Mouse (Mus musculus): ENCODE results near the gene Zfhx3. TPM values are rescaled to one million over a fixed set of nuclear protein-coding genes. Genes with fewer than 3 reads are reported as not detected.

Zfhx3 gene
- polyA plus RNA-seq, 1 experiment = 6.6 TPM

DNA sequence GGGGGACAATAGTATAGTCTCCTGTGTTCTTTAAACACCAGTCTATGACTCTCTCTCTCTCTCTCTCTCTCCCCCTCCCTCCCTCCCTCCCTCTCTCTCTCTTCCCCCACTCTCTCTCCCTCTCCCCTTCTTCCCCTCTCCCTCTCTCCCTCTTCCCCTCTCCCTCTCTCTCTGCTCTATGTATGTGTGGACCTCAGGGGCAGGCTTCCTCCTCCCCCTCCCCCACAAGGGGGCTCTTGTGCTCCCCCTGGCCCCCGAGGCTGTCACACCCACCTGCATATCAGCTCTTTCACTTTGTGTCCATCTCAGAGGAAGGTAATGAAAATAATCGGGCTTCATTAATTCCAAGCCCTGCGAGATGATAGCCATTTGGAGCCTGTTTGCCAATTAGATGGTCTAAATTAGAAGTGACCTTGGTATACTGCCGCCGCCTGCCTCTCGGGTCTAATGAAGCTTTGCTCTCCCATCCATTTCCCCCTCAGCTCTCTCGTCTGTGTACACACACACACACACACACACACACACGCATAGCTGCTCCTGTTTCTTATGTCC, 995.5 kb downstream of the Zfhx3 start:
- WGBS = 90% methylated on average over 8 of the region's 8 CpGs
- no peak overlapping the region for H3K27ac ChIP-seq (ENCODE audit: control insufficient read depth, insufficient read depth, low read depth, low read length, poor library complexity)
- TF ChIP-seq POLR2A (IDR thresholded peaks at IDR 0.05; ENCODE audit: borderline replicate concordance, control insufficient read depth, low read depth, low read length) = no peak
- no peak for TF ChIP-seq CTCF (IDR thresholded peaks at IDR 0.05; ENCODE audit: control insufficient read depth, insufficient read depth, low read length)
- H3K4me1 ChIP-seq (ENCODE audit: control insufficient read depth, insufficient read depth, low read length) = no peaks in the 10 kb centered on the region
- no peak overlapping the region for H3K4me3 ChIP-seq (replicated peaks; ENCODE audit: control insufficient read depth, low read depth, low read length)

- TF ChIP-seq POLR2A (IDR thresholded peaks at IDR 0.05; ENCODE audit: borderline replicate concordance, control insufficient read depth, low read depth, low read length) = no peak
- TF ChIP-seq CTCF (IDR thresholded peaks at IDR 0.05; ENCODE audit: control insufficient read depth, insufficient read depth, low read length) = no peak
- H3K27ac ChIP-seq (ENCODE audit: control insufficient read depth, insufficient read depth, low read depth, low read length, poor library complexity) = no peak overlapping the region
- 91% methylated on average over 8 of the region's 8 CpGs for WGBS
- no peaks in the 10 kb centered on the region for H3K4me1 ChIP-seq (ENCODE audit: control insufficient read depth, insufficient read depth, low read length)
- H3K4me3 ChIP-seq (replicated peaks; ENCODE audit: control insufficient read depth, low read depth, low read length) = no peak overlapping the region
Observed at GRCm38 (mm10) chr8:108942686-108943085, 1000.2 kb downstream of the Zfhx3 start.

DNA sequence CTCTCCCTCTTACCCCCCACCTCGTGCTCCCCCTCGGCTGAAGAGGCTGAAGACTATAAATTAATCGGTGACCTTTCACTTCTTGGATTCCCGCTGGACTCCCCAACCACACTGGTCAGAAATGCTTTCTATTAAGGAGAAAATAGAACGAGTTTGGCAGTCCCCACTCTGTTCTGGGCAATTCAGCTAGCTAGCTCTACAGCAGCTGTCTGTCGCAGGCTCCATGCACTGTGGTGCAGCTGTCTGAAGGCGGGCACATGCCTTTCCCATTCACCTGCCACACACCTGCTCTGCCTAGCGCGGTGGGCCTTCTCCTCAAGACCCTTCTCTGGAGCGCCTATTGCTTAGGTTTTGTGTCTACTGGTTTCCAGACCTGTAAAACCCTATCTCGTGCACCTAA, 1000.7 kb downstream of the Zfhx3 start:
- TF ChIP-seq CTCF (IDR thresholded peaks at IDR 0.05; ENCODE audit: control insufficient read depth, insufficient read depth, low read length) = no peak
- no peak for TF ChIP-seq POLR2A (IDR thresholded peaks at IDR 0.05; ENCODE audit: borderline replicate concordance, control insufficient read depth, low read depth, low read length)
- 88% methylated on average over 11 of the region's 11 CpGs for WGBS
- H3K4me3 ChIP-seq (replicated peaks; ENCODE audit: control insufficient read depth, low read depth, low read length) = no peak overlapping the region

DNA sequence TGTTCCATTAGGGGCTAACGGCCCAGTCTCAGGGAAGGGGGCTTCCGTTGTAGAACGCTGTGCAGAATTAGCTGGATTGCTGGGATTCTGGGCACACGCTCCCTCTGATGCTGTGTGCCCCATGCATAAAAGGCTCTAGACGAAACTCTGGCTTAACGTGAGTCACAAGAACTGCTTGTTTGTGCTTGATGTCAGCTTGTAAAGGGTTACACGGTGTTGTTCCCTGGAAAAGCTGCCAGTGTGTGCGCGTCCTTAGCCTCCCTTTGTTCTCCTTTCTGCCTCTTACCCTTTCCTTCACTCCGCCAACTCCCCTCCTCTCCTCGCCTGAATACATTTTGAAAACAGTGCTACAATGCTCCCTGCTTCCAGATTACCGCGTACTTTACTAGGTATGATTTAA, 1001.9 kb downstream of the Zfhx3 start:
- Histone ChIP-seq H3K4me3 (replicated peaks; ENCODE audit: control insufficient read depth, low read depth, low read length) (no peak overlapping the region), H3K27ac (ENCODE audit: control insufficient read depth, insufficient read depth, low read depth, low read length, poor library complexity) (no peak overlapping the region), H3K4me1 (ENCODE audit: control insufficient read depth, insufficient read depth, low read length) (no peaks in the 10 kb centered on the region)
- WGBS = 89% methylated on average over 13 of the region's 13 CpGs
- TF ChIP-seq POLR2A (IDR thresholded peaks at IDR 0.05; ENCODE audit: borderline replicate concordance, control insufficient read depth, low read depth, low read length) = no peak
- TF ChIP-seq CTCF (IDR thresholded peaks at IDR 0.05; ENCODE audit: control insufficient read depth, insufficient read depth, low read length) = no peak

More for the DNA sequence above, 1000.7 kb downstream of the Zfhx3 start:
- H3K27ac ChIP-seq (ENCODE audit: control insufficient read depth, insufficient read depth, low read depth, low read length, poor library complexity) = no peak overlapping the region
- H3K4me1 ChIP-seq (ENCODE audit: control insufficient read depth, insufficient read depth, low read length) = no peaks in the 10 kb centered on the region

DNA sequence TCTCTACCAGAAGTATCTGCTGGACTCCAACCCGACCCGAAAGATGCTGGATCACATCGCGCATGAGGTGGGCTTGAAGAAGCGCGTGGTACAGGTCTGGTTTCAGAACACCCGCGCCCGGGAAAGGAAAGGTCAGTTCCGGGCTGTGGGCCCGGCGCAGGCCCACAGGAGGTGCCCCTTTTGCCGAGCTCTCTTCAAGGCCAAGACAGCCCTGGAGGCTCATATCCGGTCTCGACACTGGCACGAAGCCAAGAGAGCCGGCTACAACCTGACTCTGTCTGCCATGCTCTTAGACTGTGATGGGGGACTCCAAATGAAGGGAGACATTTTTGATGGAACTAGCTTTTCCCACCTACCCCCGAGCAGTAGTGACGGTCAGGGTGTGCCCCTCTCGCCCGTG, 1007.9 kb downstream of the Zfhx3 start:
- TF ChIP-seq CTCF (IDR thresholded peaks at IDR 0.05; ENCODE audit: control insufficient read depth, insufficient read depth, low read length) = no peak
- TF ChIP-seq POLR2A (IDR thresholded peaks at IDR 0.05; ENCODE audit: borderline replicate concordance, control insufficient read depth, low read depth, low read length) = no peak
- Histone ChIP-seq H3K4me1 (ENCODE audit: control insufficient read depth, insufficient read depth, low read length) (no peaks in the 10 kb centered on the region), H3K27ac (ENCODE audit: control insufficient read depth, insufficient read depth, low read depth, low read length, poor library complexity) (no peak overlapping the region), H3K4me3 (replicated peaks; ENCODE audit: control insufficient read depth, low read depth, low read length) (no peak overlapping the region)
- WGBS = 95% methylated on average over 21 of the region's 21 CpGs

DNA sequence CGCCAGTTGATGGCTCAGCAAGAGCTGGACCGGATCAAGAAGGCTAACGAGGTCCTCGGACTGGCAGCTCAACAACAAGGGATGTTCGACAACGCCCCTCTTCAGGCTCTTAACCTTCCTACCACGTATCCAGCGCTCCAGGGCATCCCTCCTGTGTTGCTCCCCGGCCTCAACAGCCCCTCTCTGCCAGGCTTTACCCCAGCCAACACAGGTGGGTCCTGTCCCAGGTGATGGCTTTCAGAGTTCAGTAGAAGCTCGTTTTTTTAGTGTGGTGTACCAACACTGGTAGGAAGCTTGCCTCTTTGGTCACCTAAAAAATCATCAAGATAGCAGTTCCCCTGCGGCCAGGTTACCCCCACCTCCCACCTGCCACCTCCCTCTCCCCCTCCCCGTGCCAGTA, 1009.1 kb downstream of the Zfhx3 start:
- H3K27ac ChIP-seq (ENCODE audit: control insufficient read depth, insufficient read depth, low read depth, low read length, poor library complexity) = no peak overlapping the region
- WGBS = 86% methylated on average over 12 of the region's 12 CpGs
- no peaks in the 10 kb centered on the region for H3K4me1 ChIP-seq (ENCODE audit: control insufficient read depth, insufficient read depth, low read length)
- TF ChIP-seq POLR2A (IDR thresholded peaks at IDR 0.05; ENCODE audit: borderline replicate concordance, control insufficient read depth, low read depth, low read length) (no peak), CTCF (IDR thresholded peaks at IDR 0.05; ENCODE audit: control insufficient read depth, insufficient read depth, low read length) (no peak)
- H3K4me3 ChIP-seq (replicated peaks; ENCODE audit: control insufficient read depth, low read depth, low read length) = no peak overlapping the region

GRCm38 (mm10) chr8:108956416-108956815, 1014.0 kb downstream of the Zfhx3 start:
- WGBS = 75% methylated on average over 37 of the region's 37 CpGs
- no peak for TF ChIP-seq CTCF (IDR thresholded peaks at IDR 0.05; ENCODE audit: control insufficient read depth, insufficient read depth, low read length)
- TF ChIP-seq POLR2A (IDR thresholded peaks at IDR 0.05; ENCODE audit: borderline replicate concordance, control insufficient read depth, low read depth, low read length) = peak; percentile 6; the same call in 1 of the 2 replicates
- Histone ChIP-seq H3K4me3 (replicated peaks; ENCODE audit: control insufficient read depth, low read depth, low read length) (no peak overlapping the region), H3K27ac (ENCODE audit: control insufficient read depth, insufficient read depth, low read depth, low read length, poor library complexity) (no peak overlapping the region), H3K4me1 (ENCODE audit: control insufficient read depth, insufficient read depth, low read length) (no peaks in the 10 kb centered on the region)

DNA sequence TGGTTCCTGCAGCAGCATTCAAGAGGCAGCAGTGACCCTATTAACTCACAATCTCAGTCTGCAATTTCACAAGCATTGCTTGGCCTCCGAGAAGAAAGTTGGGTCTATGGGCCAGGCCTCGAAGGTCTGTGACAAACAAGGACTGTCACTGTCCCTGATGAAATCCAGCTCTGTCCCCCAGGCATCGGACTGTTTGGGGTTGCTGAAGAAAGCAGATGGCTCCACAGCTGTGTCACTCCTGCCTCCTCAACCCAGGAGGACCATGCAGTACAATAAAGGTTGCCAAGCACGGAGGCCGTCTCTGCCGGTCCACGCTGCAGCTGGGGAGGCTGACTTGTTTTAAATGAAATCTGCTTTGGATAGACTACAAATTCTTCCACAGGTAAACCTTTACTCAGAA, 1020.1 kb downstream of the Zfhx3 start:
- TF ChIP-seq POLR2A (IDR thresholded peaks at IDR 0.05; ENCODE audit: borderline replicate concordance, control insufficient read depth, low read depth, low read length) (no peak), CTCF (IDR thresholded peaks at IDR 0.05; ENCODE audit: control insufficient read depth, insufficient read depth, low read length) (no peak)
- Histone ChIP-seq H3K4me3 (replicated peaks; ENCODE audit: control insufficient read depth, low read depth, low read length) (no peak overlapping the region), H3K27ac (ENCODE audit: control insufficient read depth, insufficient read depth, low read depth, low read length, poor library complexity) (no peak overlapping the region), H3K4me1 (ENCODE audit: control insufficient read depth, insufficient read depth, low read length) (no peaks in the 10 kb centered on the region; the same call in 1 of the 2 replicates)
- WGBS = 71% methylated on average over 7 of the region's 7 CpGs

DNA sequence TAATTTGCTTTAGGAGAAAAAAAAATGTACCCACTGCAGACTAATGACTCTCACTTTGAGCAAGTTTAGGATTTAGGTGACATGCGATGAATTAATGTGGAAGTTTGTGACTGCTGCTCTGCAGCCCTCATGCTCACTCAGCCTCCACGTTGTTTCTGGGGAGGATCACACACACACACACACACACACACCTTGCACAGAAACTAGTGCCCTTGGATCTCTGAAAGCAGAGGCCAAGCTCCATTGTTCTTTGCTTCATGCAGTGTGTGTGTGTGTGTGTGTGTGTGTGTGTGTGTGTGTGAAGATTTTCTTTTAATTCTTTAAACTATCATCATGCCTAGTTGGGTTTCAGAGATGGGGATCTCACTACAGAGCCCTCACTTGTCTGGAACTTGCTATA, 1020.7 kb downstream of the Zfhx3 start:
- Histone ChIP-seq H3K4me3 (replicated peaks; ENCODE audit: control insufficient read depth, low read depth, low read length) (no peak overlapping the region), H3K27ac (ENCODE audit: control insufficient read depth, insufficient read depth, low read depth, low read length, poor library complexity) (no peak overlapping the region), H3K4me1 (ENCODE audit: control insufficient read depth, insufficient read depth, low read length) (no peaks in the 10 kb centered on the region; the same call in 1 of the 2 replicates)
- no peak for TF ChIP-seq CTCF (IDR thresholded peaks at IDR 0.05; ENCODE audit: control insufficient read depth, insufficient read depth, low read length)
- TF ChIP-seq POLR2A (IDR thresholded peaks at IDR 0.05; ENCODE audit: borderline replicate concordance, control insufficient read depth, low read depth, low read length) = no peak
- 50% methylated on average over 2 of the region's 2 CpGs for WGBS
